Mouse (Mus musculus) hindbrain, postnatal 0 days (tissue): ENCODE measurements at regions not wholly inside any gene's neighbourhood (a gene's known extent, or its start where the extent isn't known, plus 50 kb on each side); places are given as distances from the start of the nearest gene placed in this dataset.

ENCODE experiments used
- ATAC-seq: fragments of 200-750 bp; cut with Nextera tagmentation; 2 replicates; pipeline ENCODE4 v1.8.0; 2017; ENCODE audit warnings: mild to moderate bottlenecking, moderate TSS enrichment, moderate library complexity
- DNase-seq: peaks from one replicate; pipeline ENCODE4 v3.0.0-alpha.2; 2015; ENCODE audit warnings: low spot score
- H3K27ac ChIP-seq: fragments of 300-500 bp; sonication (generic); 2 replicates; pipeline ENCODE4 v1.5.1; 2014; ENCODE audit warnings: mild to moderate bottlenecking
- H3K27me3 ChIP-seq: fragments of 300-500 bp; sonication (generic); 2 replicates; pipeline ENCODE4 v1.6.1; 2014; ENCODE audit warnings: low read length, mixed read lengths; ENCODE audit not compliant: insufficient read depth
- H3K36me3 ChIP-seq: fragments of 300-500 bp; sonication (generic); 2 replicates; pipeline ENCODE4 v1.6.1; 2014; ENCODE audit warnings: low read length, mixed read lengths; ENCODE audit not compliant: insufficient read depth
- H3K4me1 ChIP-seq: fragments of 300-500 bp; sonication (generic); 2 replicates; pipeline ENCODE4 v1.6.1; 2014; ENCODE audit warnings: antibody characterized with exemption, low read length, mixed read lengths; ENCODE audit not compliant: insufficient read depth
- H3K4me2 ChIP-seq: fragments of 300-500 bp; sonication (generic); 2 replicates; pipeline ENCODE4 v1.6.1; 2014; ENCODE audit warnings: low read depth, mild to moderate bottlenecking, low read length, moderate library complexity, mixed read lengths
- H3K4me3 ChIP-seq: fragments of 300-500 bp; sonication (generic); 2 replicates; pipeline ENCODE4 v1.5.1; 2014; ENCODE audit warnings: low read length
- H3K9ac ChIP-seq: fragments of 300-500 bp; sonication (generic); replicated peaks from 2 replicates; pipeline ENCODE4 v1.6.1; 2014; ENCODE audit warnings: mild to moderate bottlenecking, low read length, moderate library complexity, mixed read lengths
- H3K9me3 ChIP-seq: fragments of 300-500 bp; sonication (generic); 2 replicates; pipeline ENCODE4 v1.6.1; 2016; ENCODE audit warnings: low read length, mixed read lengths
- CTCF ChIP-seq: IDR thresholded peaks from 2 replicates; pipeline ENCODE4 v1.5.1; 2016; ENCODE audit warnings: antibody characterized with exemption, control low read depth, low read depth
- WGBS: fragments of 180-500 bp; shearing (Covaris S2); extraction: QIAGEN DNeasy Blood & Tissue Kit; methylation state at CpG from one replicate; pipeline ENCODE4 v1.1.7; 2014; 5-methylcytosine and 5-hydroxymethylcytosine counted together

DNA sequence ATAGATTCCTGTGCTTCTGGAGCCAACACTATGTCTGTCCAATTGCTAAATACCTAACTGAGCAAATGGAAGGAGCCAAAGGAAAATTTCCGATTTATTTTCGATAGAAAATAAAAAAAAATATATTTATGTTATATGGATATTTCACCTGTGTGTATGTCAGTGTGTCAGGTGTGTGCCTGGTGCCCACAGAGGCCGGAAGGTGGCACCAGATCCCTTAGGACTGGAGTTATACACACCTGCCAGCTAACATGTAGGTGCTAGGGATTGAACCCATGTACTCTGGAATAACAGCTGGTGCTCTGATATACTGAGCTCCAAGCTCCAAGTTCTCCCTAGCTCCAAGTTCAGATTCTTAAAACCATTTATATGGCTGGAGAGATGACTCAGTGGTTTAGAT, 79.0 kb downstream of the Mfsd1 start:
- Histone ChIP-seq H3K9me3 (no peaks in the 10 kb centered on the region), H3K9ac (no peak overlapping the region), H3K27ac (no peak overlapping the region), H3K4me3 (no peak overlapping the region), H3K27me3 (no peaks in the 10 kb centered on the region), H3K4me1 (no peaks in the 10 kb centered on the region), H3K4me2 (no peak overlapping the region), H3K36me3 (no peaks in the 10 kb centered on the region)
- ATAC-seq, result no peak
- 92% methylated on average over 3 of the region's 3 CpGs for WGBS
- no peak for TF ChIP-seq CTCF
- no peak for DNase-seq

DNA sequence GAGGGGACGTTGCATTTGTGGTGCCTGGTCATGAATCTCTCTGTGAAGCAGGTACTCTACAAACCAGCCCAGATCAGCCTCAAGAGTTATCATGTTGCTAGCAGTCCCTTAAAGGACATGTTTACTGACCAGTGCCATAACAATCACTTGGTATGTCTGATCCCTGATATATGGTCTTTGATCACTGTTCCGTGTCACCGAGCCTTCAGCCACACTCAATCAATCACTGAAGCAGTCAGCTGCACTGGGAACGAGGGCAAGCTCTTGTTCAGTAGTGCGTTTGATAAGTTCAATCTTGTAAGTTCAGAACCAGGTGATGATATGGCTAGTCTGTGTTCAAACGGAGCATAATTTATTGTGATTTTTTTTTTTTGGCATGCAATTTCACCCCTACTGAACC, 126.8 kb downstream of the Mfsd1 start:
- Histone ChIP-seq H3K4me2 (no peak overlapping the region), H3K4me1 (no peaks in the 10 kb centered on the region), H3K4me3 (no peak overlapping the region), H3K9ac (no peak overlapping the region), H3K27ac (no peak overlapping the region), H3K9me3 (no peaks in the 10 kb centered on the region), H3K36me3 (no peaks in the 10 kb centered on the region), H3K27me3 (no peaks in the 10 kb centered on the region)
- WGBS, result 55% methylated on average over 6 of the region's 6 CpGs
- no peak for TF ChIP-seq CTCF
- ATAC-seq, result no peak
- DNase-seq, result no peak

DNA sequence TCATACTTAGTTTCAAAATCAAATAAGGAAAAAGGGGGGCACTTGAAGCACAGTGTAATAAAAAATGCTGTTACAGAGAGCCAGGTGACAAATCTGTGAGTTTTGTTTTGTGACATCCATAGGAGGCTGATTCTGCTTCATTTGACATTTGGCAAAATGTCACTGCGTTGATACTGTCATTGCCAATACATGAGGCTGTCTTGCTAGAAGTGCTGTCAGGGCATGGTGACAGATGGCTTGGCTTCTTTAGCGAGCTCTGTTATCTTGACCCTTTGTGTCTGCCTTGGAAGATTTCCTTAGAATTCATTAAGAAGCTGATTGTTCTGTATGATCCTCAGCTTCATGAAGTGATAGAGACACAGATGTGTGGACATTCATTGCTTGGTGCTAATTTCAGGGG, 129.2 kb downstream of the Mfsd1 start:
- no peak overlapping the region for H3K4me2 ChIP-seq
- TF ChIP-seq CTCF, result no peak
- H3K4me3 ChIP-seq, result no peak overlapping the region
- WGBS, result 60% methylated on average over 2 of the region's 2 CpGs
- ATAC-seq, result peak; percentile 69; the same call in 1 of the 2 replicates
- H3K9ac ChIP-seq, result no peak overlapping the region
- H3K4me1 ChIP-seq, result no peaks in the 10 kb centered on the region
- DNase-seq, result peak; percentile 70
- H3K27me3 ChIP-seq, result no peaks in the 10 kb centered on the region
- H3K36me3 ChIP-seq, result no peaks in the 10 kb centered on the region
- 0 out of 2 replicates have a peak overlapping the region, but pooled peaks have one; percentile 22 for H3K27ac ChIP-seq
- H3K9me3 ChIP-seq, result no peaks in the 10 kb centered on the region

DNA sequence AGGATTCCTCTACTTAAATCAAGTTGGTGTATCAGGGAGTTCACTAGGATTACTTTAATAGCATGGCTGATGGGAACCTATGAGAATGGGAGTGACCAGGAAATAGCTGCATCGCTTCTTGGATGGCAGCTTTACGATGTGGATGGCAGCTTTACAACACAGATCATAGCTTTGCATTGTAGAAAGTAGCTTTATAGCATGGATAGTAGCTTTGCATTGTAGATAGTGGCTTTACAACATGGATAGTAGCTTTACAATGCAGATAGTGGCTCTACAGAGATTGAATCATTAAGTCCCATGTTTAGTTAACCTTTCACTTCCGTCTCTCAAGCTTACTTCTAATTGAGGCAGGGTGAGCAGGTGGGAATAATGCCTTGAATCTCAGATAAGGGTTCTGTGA, 149.4 kb downstream of the Mfsd1 start:
- ATAC-seq, result no peak
- Histone ChIP-seq H3K4me1 (no peaks in the 10 kb centered on the region), H3K4me3 (no peak overlapping the region), H3K36me3 (no peaks in the 10 kb centered on the region), H3K4me2 (no peak overlapping the region), H3K9me3 (no peaks in the 10 kb centered on the region), H3K27ac (no peak overlapping the region), H3K27me3 (no peaks in the 10 kb centered on the region), H3K9ac (no peak overlapping the region)
- 92% methylated on average over 3 of the region's 3 CpGs for WGBS
- no peak for DNase-seq
- no peak for TF ChIP-seq CTCF

DNA sequence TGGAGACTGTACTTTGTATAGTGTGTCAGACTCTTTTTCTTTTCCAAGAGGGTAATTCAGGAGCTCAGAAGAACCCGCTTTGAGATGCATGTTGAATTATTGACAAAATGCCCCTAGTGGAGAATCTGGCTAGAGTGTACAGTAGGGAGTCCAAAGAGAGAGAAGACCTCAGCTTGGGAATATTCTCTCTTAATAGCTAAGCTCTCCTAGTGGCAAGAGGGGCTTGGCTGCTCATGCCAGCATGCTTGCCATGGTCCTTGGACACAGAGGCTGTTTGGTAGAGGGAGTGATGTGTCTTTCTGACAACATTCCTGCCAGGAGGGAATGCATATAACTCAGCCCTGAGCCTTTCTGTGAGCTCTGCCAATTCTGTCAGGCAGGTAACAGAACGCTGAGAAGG, 150.3 kb downstream of the Mfsd1 start:
- H3K27me3 ChIP-seq, result no peaks in the 10 kb centered on the region
- DNase-seq, result peak; percentile 38
- H3K36me3 ChIP-seq, result no peaks in the 10 kb centered on the region
- H3K4me1 ChIP-seq, result no peaks in the 10 kb centered on the region
- no peaks in the 10 kb centered on the region for H3K9me3 ChIP-seq
- peak; percentile 25; the same call in 1 of the 2 replicates for TF ChIP-seq CTCF
- WGBS, result 62% methylated on average over 2 of the region's 2 CpGs
- H3K4me3 ChIP-seq, result no peak overlapping the region
- H3K4me2 ChIP-seq, result no peak overlapping the region
- no peak overlapping the region for H3K9ac ChIP-seq
- ATAC-seq, result peak; percentile 47; the same call in 1 of the 2 replicates
- H3K27ac ChIP-seq, result no peak overlapping the region

DNA sequence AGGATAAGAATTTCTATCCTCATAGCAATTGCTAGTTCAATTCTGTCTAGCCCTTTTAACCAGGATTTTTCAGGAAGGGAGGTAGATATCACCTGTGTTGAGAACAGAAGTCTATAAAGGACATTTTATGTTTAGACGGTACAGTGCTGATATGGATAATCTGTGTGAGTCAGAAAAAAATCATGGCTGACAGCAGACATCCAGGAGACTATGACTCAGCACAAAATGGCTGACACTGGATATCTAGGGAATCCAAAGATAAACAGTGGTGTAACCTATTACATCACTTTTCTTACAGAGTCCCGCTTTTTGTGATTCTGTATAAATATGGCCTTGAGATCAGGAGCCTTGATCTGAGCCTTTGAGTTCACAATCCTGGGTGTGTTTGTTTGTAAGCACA, 137.8 kb upstream of the Iqcj start:
- no peak for TF ChIP-seq CTCF
- Histone ChIP-seq H3K9me3 (no peaks in the 10 kb centered on the region), H3K4me2 (no peak overlapping the region), H3K9ac (no peak overlapping the region), H3K27me3 (no peaks in the 10 kb centered on the region), H3K36me3 (no peaks in the 10 kb centered on the region), H3K4me3 (no peak overlapping the region), H3K4me1 (no peaks in the 10 kb centered on the region), H3K27ac (no peak overlapping the region)
- no peak for DNase-seq
- WGBS, result 91% methylated on average over 2 of the region's 2 CpGs
- ATAC-seq, result no peak

DNA sequence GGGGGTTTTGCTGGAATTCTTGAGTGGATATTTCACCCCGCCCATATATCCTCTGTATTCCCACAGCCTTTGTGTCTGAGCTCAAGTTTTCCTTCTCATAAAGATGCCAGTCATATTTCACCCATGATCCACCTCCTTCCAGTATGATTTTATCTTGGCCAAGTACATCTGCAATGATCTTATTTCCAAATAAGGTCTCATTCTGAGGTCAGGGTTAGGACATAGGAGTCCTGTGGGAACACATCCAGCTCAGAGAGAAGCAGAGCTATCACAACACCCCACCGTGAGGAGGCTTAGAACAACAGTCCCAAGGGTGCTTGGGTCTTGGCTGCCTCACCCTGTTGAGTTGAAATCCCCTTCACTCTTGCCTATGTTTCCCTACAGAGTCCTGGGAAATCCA, 123.4 kb upstream of the Iqcj start:
- DNase-seq (no peak), ATAC-seq (no peak)
- TF ChIP-seq CTCF, result no peak
- Histone ChIP-seq H3K4me1 (no peaks in the 10 kb centered on the region), H3K27me3 (no peaks in the 10 kb centered on the region), H3K9ac (no peak overlapping the region), H3K36me3 (no peaks in the 10 kb centered on the region), H3K9me3 (no peaks in the 10 kb centered on the region), H3K4me2 (no peak overlapping the region), H3K4me3 (no peak overlapping the region), H3K27ac (no peak overlapping the region)
- WGBS, result 70% methylated on average over 2 of the region's 2 CpGs
